Mouse (Mus musculus) liver, embryonic 11.5 days (tissue): Measurements from ENCODE around the gene Slc1a3. TPM values are rescaled to one million over a fixed set of nuclear protein-coding genes. Genes with fewer than 3 reads are reported as not detected.

Experiments
- ATAC-seq: fragments of 200-750 bp; cut with Nextera tagmentation; replicated peaks from 2 replicates; pipeline ENCODE4 v1.8.0; 2017; ENCODE audit warnings: moderate number of reproducible peaks, mild to moderate bottlenecking, moderate TSS enrichment, moderate library complexity; ENCODE audit not compliant: low FRiP score
- DNase-seq: peaks from one replicate; pipeline ENCODE4 v3.0.0-alpha.2; 2017; ENCODE audit warnings: low spot score
- H3K27ac ChIP-seq: fragments of 300-500 bp; sonication (generic); 2 replicates; pipeline ENCODE4 v1.5.1; 2014; ENCODE audit warnings: mild to moderate bottlenecking, low read depth, low read length, control low read depth
- H3K27me3 ChIP-seq: fragments of 300-500 bp; sonication (generic); replicated peaks from 2 replicates; pipeline ENCODE4 v1.6.1; 2014; ENCODE audit warnings: low read length, mixed read lengths; ENCODE audit not compliant: control insufficient read depth, insufficient read depth
- H3K36me3 ChIP-seq: fragments of 300-500 bp; sonication (generic); 2 replicates; pipeline ENCODE4 v1.6.1; 2014; ENCODE audit warnings: mild to moderate bottlenecking, low read length, moderate library complexity, mixed read lengths; ENCODE audit not compliant: control insufficient read depth, insufficient read depth
- H3K4me1 ChIP-seq: fragments of 300-500 bp; sonication (generic); replicated peaks from 2 replicates; pipeline ENCODE4 v1.6.1; 2014; ENCODE audit warnings: low read length, mixed read lengths; ENCODE audit not compliant: control insufficient read depth, insufficient read depth
- H3K4me2 ChIP-seq: fragments of 300-500 bp; sonication (generic); 2 replicates; pipeline ENCODE4 v1.6.1; 2014; ENCODE audit warnings: mild to moderate bottlenecking, control low read depth, moderate library complexity
- H3K4me3 ChIP-seq: fragments of 300-500 bp; sonication (generic); 2 replicates; pipeline ENCODE4 v1.5.1; 2014; ENCODE audit warnings: low read depth, low read length, control low read depth
- H3K9ac ChIP-seq: fragments of 300-500 bp; sonication (generic); 2 replicates; pipeline ENCODE4 v1.6.1; 2014; ENCODE audit warnings: low read depth, low read length, control low read depth
- H3K9me3 ChIP-seq: fragments of 300-500 bp; sonication (generic); 2 replicates; pipeline ENCODE4 v1.6.1; 2016; ENCODE audit warnings: low read length, inconsistent platforms, mixed read lengths; ENCODE audit not compliant: control insufficient read depth
- WGBS: fragments of 180-500 bp; shearing (Covaris S2); extraction: QIAGEN DNeasy Blood & Tissue Kit; methylation state at CpG from one replicate; pipeline ENCODE4 v1.1.7; 2014; 5-methylcytosine and 5-hydroxymethylcytosine counted together
- polyA plus RNA-seq: library from polyadenylated mRNA; unstranded; fragments of >200 nt; fragmentation: Nextera tagmentation; extraction: Ambion mirVana; gene quantifications from 2 replicates; pipeline ENCODE4 v1.2.1, GENCODE M21; 2014

Gene Slc1a3
- polyA plus RNA-seq, 1 experiment from 2014 or later, result 9.0 TPM

GRCm38 (mm10) chr15:8733669-8734362 is 23.3 kb upstream of the Slc1a3 start:
- Histone ChIP-seq H3K4me3 (no peak overlapping the region), H3K9ac (no peak overlapping the region), H3K4me1 (no peaks in the 10 kb centered on the region), H3K36me3 (no peaks in the 10 kb centered on the region), H3K9me3 (no peaks in the 10 kb centered on the region), H3K4me2 (no peak overlapping the region), H3K27ac (no peak overlapping the region; the same call in 1 of the 2 replicates), H3K27me3 (no peaks in the 10 kb centered on the region)
- no peak for DNase-seq
- no peak for ATAC-seq
- WGBS, result 49% methylated on average over 7 of the region's 7 CpGs

- DNase-seq, result no peak
- Histone ChIP-seq H3K36me3 (no peaks in the 10 kb centered on the region), H3K27me3 (no peaks in the 10 kb centered on the region), H3K4me2 (no peak overlapping the region), H3K4me1 (no peaks in the 10 kb centered on the region), H3K27ac (no peak overlapping the region), H3K4me3 (no peak overlapping the region), H3K9me3 (no peaks in the 10 kb centered on the region), H3K9ac (no peak overlapping the region)
- 90% methylated on average over 7 of the region's 7 CpGs for WGBS
- ATAC-seq, result no peak
These were observed 18.3 kb upstream of the Slc1a3 start for GRCm38 (mm10) chr15:8728861-8729260.

- ATAC-seq (no peak), DNase-seq (no peak)
- Histone ChIP-seq H3K9me3 (no peaks in the 10 kb centered on the region), H3K27ac (no peak overlapping the region), H3K4me2 (no peak overlapping the region), H3K27me3 (no peaks in the 10 kb centered on the region), H3K36me3 (no peaks in the 10 kb centered on the region), H3K4me3 (no peak overlapping the region), H3K9ac (no peak overlapping the region), H3K4me1 (no peaks in the 10 kb centered on the region)
- WGBS, result 78% methylated on average over 14 of the region's 14 CpGs
These were observed 12.0 kb upstream of the Slc1a3 start for GRCm38 (mm10) chr15:8722386-8723100.

- Histone ChIP-seq H3K36me3 (no peaks in the 10 kb centered on the region), H3K27ac (no peak overlapping the region), H3K9ac (no peak overlapping the region), H3K4me3 (no peak overlapping the region), H3K4me1 (no peaks in the 10 kb centered on the region), H3K27me3 (no peaks in the 10 kb centered on the region), H3K9me3 (no peaks in the 10 kb centered on the region), H3K4me2 (no peak overlapping the region)
- DNase-seq, result no peak
- WGBS, result 88% methylated on average over 3 of the region's 3 CpGs
- ATAC-seq, result no peak
These were observed 11.2 kb upstream of the Slc1a3 start for GRCm38 (mm10) chr15:8721746-8722145.

GRCm38 (mm10) chr15:8721005-8721404 is 10.4 kb upstream of the Slc1a3 start:
- Histone ChIP-seq H3K36me3 (no peaks in the 10 kb centered on the region), H3K9me3 (no peaks in the 10 kb centered on the region), H3K4me3 (no peak overlapping the region), H3K4me2 (no peak overlapping the region), H3K27me3 (no peaks in the 10 kb centered on the region), H3K4me1 (no peaks in the 10 kb centered on the region), H3K9ac (no peak overlapping the region), H3K27ac (no peak overlapping the region)
- WGBS, result 67% methylated on average over 3 of the region's 3 CpGs
- DNase-seq, result no peak
- no peak for ATAC-seq

- H3K9me3 ChIP-seq, result no peaks in the 10 kb centered on the region
- DNase-seq, result no peak
- no peak overlapping the region for H3K4me2 ChIP-seq
- no peaks in the 10 kb centered on the region for H3K4me1 ChIP-seq
- H3K9ac ChIP-seq, result no peak overlapping the region
- H3K36me3 ChIP-seq, result no peaks in the 10 kb centered on the region
- H3K4me3 ChIP-seq, result no peak overlapping the region
- WGBS, result 81% methylated on average over 3 of the region's 3 CpGs
- H3K27ac ChIP-seq, result no peak overlapping the region
- no peak for ATAC-seq
- H3K27me3 ChIP-seq, result no peaks in the 10 kb centered on the region
These were observed 7.9 kb upstream of the Slc1a3 start for GRCm38 (mm10) chr15:8718496-8718895.

GRCm38 (mm10) chr15:8717021-8717571 is 6.5 kb upstream of the Slc1a3 start:
- 58% methylated on average over 6 of the region's 6 CpGs for WGBS

GRCm38 (mm10) chr15:8716330-8716964 is 5.9 kb upstream of the Slc1a3 start:
- Histone ChIP-seq H3K4me3 (no peak overlapping the region), H3K4me2 (peak overlapping the region; percentile 47), H3K27me3 (no peaks in the 10 kb centered on the region), H3K9ac (no peak overlapping the region), H3K36me3 (no peaks in the 10 kb centered on the region), H3K9me3 (no peaks in the 10 kb centered on the region), H3K27ac (no peak overlapping the region), H3K4me1 (no peaks in the 10 kb centered on the region)
- ATAC-seq, result no peak
- WGBS, result 26% methylated on average over 12 of the region's 12 CpGs
- DNase-seq, result no peak

More at GRCm38 (mm10) chr15:8717021-8717571, 6.5 kb upstream of the Slc1a3 start:
- Histone ChIP-seq H3K4me3 (no peak overlapping the region), H3K4me2 (no peak overlapping the region; the same call in 1 of the 2 replicates), H3K36me3 (no peaks in the 10 kb centered on the region), H3K27me3 (no peaks in the 10 kb centered on the region), H3K27ac (no peak overlapping the region), H3K9ac (no peak overlapping the region), H3K4me1 (no peaks in the 10 kb centered on the region), H3K9me3 (no peaks in the 10 kb centered on the region)
- DNase-seq (no peak), ATAC-seq (no peak)
